Mouse (Mus musculus) T-helper 2 cell (primary cell): ENCODE results near the gene Top2b.

Source experiments
- in situ Hi-C: fragments of 300-600 bp; cut with MboI, MseI; formaldehyde crosslinking; loops from one replicate; pipeline ENCODE4 v1.15.1; 2025; ENCODE audit warnings: high pct_unique_total_duplicates

Gene Top2b

DNA sequence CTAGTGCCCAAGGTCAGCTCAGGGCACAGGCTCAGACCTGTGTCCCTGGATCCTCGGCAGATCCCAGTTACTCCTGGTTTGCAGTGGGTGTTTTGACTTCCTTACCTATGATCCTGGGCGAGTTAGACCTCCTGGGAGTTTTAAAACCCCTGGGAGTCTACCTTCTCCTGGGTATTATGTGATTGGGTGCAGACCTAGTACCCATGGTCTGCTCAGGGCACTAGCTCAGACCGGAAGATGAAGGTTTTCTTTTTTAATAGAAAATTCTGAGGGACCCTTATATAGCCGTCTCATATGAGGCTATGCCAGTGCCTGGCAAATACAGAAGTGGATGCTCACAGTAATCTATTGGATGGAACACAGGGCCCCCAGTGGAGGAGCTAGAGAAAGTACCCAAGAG lies 40.2 kb downstream of the Top2b start:
- in situ Hi-C loops = loop anchor here (25.0 kb wide), 1 partner anchor 1643 kb away; no protein-coding TSS in a partner anchor

GRCm38 (mm10) chr14:16414163-16414562 lies 49.2 kb downstream of the Top2b start:
- in situ Hi-C loops = loop anchor here (25.0 kb wide), 1 partner anchor 1652 kb away; no protein-coding TSS in a partner anchor

DNA sequence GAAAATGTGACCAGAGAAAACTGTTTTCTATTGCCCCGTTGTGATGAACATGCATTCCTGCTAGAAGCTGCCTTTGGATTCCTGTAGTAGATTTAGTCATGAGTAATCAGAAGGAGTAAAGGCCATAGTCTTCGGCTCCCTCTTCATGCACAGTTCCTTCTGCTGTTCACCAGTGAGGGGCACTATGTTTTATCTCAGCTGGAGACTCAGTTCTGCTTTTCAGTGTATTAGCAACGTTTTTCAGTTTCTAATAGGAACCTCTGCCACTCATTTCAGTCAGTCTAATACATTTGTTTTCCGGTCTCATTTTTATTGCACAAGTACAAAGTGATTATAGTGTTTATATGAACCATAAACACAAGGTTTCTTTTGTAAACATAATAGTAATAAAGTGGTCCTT lies 62.6 kb downstream of the Top2b start:
- in situ Hi-C loops = loop anchor here (25.0 kb wide), 1 partner anchor 985 kb away; no protein-coding TSS in a partner anchor

DNA sequence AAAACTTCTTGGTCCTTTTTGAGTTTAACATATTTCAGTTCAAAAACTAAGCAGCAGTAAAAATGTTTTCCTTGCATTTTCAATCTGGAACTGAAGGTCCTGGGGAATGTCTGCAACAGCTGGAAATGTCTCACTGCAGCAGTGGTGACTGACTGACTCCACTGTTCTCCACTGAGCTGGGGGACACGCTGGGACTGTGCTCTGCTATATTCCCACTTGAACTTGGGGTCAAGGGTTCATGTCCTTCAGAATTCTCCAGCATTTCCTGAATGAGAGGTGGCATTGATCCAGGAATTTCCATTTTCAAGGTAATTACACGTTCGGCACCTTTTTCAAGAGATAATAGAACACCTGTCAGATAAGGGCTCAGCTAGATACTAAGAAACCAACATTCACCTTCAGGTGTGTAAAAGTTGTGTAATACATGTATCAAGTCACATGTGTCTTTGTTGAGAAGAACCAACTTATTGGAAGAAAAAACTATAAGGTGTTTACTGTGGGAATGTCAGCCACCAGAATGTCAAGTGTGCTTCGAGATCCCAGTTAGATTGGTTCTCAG lies 67.0 kb downstream of the Top2b start:
- in situ Hi-C loops = loop anchor here (25.0 kb wide), 1 partner anchor 980 kb away; no protein-coding TSS in a partner anchor

DNA sequence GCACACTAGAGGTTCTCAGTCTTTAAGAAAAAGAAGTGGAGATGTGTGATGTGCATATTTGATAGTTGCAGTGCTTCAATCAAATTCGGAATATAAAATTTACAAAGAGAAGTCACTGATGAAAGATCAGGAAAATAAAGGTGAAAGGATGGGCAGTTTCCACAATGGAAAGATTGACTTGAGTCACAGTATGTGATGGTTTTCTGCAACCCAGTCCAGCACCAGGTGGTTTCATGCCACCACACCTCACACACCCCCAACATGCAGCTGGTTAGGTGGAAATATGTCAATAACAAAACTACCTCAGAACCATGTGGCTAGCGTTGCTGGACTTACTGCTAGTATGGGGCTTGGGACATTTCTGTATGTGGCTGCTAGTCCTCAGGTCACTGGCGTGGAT lies 67.6 kb downstream of the Top2b start:
- in situ Hi-C loops = loop anchor here (25.0 kb wide), 1 partner anchor 980 kb away; no protein-coding TSS in a partner anchor

DNA sequence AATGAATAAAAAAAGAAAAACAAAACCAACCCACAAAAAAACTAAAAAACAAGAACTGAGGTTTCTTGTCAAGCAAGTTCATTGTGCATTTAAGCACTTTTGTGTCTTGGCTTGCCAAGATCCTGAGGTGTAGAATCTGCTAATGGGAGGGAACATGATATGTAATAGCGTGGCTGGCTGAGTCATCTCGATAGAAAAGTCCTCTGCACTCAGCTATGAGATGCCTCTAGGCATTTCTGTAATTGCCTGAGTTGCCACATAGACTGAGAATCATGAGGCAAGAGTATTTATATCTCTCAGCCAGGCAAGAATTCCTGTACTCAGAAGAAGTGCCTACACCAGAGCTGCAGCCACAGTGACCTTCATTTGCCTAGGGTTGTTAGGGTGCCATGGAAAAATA lies 68.2 kb downstream of the Top2b start:
- in situ Hi-C loops = loop anchor here (25.0 kb wide), 1 partner anchor 979 kb away; no protein-coding TSS in a partner anchor

GRCm38 (mm10) chr14:16434396-16435171 lies 69.6 kb downstream of the Top2b start:
- in situ Hi-C loops = loop anchor here (25.0 kb wide), 1 partner anchor 978 kb away; no protein-coding TSS in a partner anchor

DNA sequence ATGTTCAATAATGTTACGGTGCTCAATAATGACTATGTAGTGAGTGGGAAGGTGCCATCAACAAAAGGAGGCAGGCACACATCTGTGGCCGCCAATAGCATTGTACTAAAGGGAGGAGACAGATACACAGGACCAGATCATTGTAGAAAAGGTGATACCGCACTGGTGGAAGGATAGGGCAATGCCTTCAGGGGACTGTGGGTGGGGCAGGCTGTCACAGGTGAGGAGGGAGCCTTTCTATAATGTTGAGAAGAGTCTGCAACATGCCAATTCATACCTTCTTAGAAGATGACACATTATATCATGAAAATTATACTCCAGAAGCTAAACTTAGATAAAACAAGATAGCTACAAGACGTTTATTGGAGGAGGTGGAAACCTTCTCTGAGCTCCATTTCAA lies 72.4 kb downstream of the Top2b start:
- in situ Hi-C loops = loop anchor here (25.0 kb wide), 1 partner anchor 975 kb away; no protein-coding TSS in a partner anchor

- in situ Hi-C loops = loop anchor here (25.0 kb wide), 1 partner anchor 973 kb away; no protein-coding TSS in a partner anchor
These were observed 74.6 kb downstream of the Top2b start for GRCm38 (mm10) chr14:16439385-16440126.

GRCm38 (mm10) chr14:16444859-16445258 lies 79.9 kb downstream of the Top2b start:
- in situ Hi-C loops = loop anchor here (25.0 kb wide), 1 partner anchor 967 kb away; no protein-coding TSS in a partner anchor

DNA sequence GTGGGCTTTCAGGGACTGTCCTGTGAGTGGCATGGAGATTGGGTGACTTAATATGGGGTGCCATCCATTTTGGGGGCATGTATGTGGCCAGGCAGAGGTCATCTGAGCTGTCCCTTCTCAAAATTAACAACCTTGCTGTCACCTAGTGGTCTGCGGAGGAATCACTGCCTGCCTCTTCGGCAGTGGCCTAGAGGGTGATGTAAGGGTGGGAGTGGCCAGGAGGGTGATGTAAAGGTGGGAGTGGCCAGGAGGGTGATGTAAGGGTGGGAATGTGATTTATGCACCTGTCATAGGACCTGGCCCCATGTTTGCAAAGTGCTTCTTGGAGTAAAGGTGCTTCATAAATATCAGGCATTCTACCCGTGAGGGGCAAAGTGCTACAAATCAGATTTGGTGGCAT lies 82.6 kb downstream of the Top2b start:
- in situ Hi-C loops = loop anchor here (25.0 kb wide), 1 partner anchor 965 kb away; no protein-coding TSS in a partner anchor

- in situ Hi-C loops = loop anchor here (25.0 kb wide), 1 partner anchor 964 kb away; no protein-coding TSS in a partner anchor
These were observed 83.4 kb downstream of the Top2b start for GRCm38 (mm10) chr14:16448269-16448987.

GRCm38 (mm10) chr14:16478606-16479323 lies 113.8 kb downstream of the Top2b start:
- in situ Hi-C loops = no loop called here

DNA sequence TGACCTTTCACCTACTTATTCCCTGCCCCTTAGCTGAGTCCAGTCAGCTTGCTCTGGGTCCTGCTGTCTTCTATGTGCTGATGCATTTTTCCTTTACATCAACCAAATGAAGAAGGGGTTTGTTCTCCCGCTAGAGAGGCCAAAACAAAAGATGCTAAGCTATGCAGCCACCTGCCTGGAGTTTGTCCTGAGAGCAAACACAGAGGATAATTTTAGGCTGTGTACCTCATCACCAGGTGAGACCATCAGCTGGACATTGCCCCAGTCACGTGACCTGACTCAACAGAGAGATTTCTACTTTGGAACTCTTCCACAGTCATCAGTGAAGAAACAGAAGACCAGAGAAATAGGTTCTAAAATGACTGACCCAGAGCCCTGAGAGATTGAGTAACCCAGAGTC lies 114.5 kb downstream of the Top2b start:
- in situ Hi-C loops = no loop called here

DNA sequence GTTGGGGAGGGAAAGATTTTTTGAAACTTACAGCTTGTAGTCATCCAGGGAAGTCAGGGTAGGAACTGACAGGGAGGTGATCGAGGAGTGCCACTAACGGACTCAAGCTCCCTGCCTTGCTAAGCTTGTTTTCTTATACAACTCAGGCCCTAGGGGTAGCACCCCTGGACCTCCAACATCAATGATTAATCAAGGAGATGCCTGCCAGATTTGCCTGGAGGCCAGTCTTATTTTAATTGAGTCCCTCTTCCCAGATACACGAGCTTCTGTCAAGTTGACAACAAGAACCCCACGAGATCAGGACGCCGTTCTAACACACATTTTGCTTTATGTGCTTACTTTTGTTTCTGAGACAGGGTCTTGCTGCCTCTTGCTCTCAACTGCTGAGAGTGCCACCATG lies 115.6 kb downstream of the Top2b start:
- in situ Hi-C loops = no loop called here

GRCm38 (mm10) chr14:16483656-16484380 lies 118.8 kb downstream of the Top2b start:
- in situ Hi-C loops = no loop called here
